Mouse (Mus musculus) ES-E14 (cell line): ENCODE measurements at regions not wholly inside any gene's neighbourhood (a gene's known extent, or its start where the extent isn't known, plus 50 kb on each side); places are given as distances from the start of the nearest gene placed in this dataset.

Experiments
- DNase-seq: peaks from one replicate; pipeline ENCODE4 v3.0.0-alpha.2; 2013; ENCODE audit warnings: low read depth, low spot score
- H3K27ac ChIP-seq: 2 replicates; pipeline ENCODE4 v1.5.1; 2012; ENCODE audit warnings: low read depth, mild to moderate bottlenecking, low read length, moderate library complexity, mixed read lengths; ENCODE audit not compliant: poor library complexity, insufficient read depth, severe bottlenecking
- H3K36me3 ChIP-seq: 2 replicates; pipeline ENCODE4 v1.6.1; 2012; ENCODE audit warnings: mild to moderate bottlenecking, low read length, moderate library complexity, mixed read lengths; ENCODE audit not compliant: control insufficient read depth, poor library complexity, insufficient read depth, severe bottlenecking
- H3K4me1 ChIP-seq, 2 experiments: fragments of 150-350 bp in 1 of 2; sonication (generic) in 1 of 2; 2 replicates each; pipeline ENCODE4 v1.6.1; 2012; ENCODE audit warnings: low read length in 2 of 2, mild to moderate bottlenecking in 1 of 2, mixed read lengths in 1 of 2; ENCODE audit not compliant: control insufficient read depth in 2 of 2, insufficient read depth in 2 of 2, poor library complexity in 1 of 2
- H3K4me3 ChIP-seq, 2 experiments: fragments of 150-350 bp in 1 of 2; sonication (generic) in 1 of 2; 2 replicates each; pipeline ENCODE4 v1.5.1; 2012; ENCODE audit warnings: low read length in 2 of 2, low read depth in 1 of 2, mild to moderate bottlenecking in 1 of 2, mixed read lengths in 1 of 2; ENCODE audit not compliant: insufficient read depth in 1 of 2, poor library complexity in 1 of 2, severe bottlenecking in 1 of 2
- H3K9ac ChIP-seq: 2 replicates; pipeline ENCODE4 v1.6.1; 2012; ENCODE audit warnings: low read depth, mild to moderate bottlenecking, low read length, mixed read lengths; ENCODE audit not compliant: poor library complexity, insufficient read depth, severe bottlenecking
- H3K9me3 ChIP-seq: fragments of 150-350 bp; sonication (generic); 2 replicates; pipeline ENCODE4 v1.6.1; 2012; ENCODE audit warnings: low read depth, mild to moderate bottlenecking, low read length; ENCODE audit not compliant: control insufficient read depth, insufficient read depth
- CHD2 ChIP-seq: IDR thresholded peaks from 2 replicates; pipeline ENCODE4 v1.6.1; 2014; ENCODE audit warnings: mild to moderate bottlenecking, low read depth, low read length, inconsistent platforms
- HCFC1 ChIP-seq: IDR thresholded peaks from 2 replicates; pipeline ENCODE4 v1.6.1; 2012; ENCODE audit warnings: low read length, inconsistent platforms, borderline replicate concordance; ENCODE audit not compliant: insufficient read depth
- MAFK ChIP-seq: IDR thresholded peaks from 2 replicates; pipeline ENCODE4 v1.6.1; 2014; ENCODE audit warnings: mild to moderate bottlenecking, low read depth, low read length, inconsistent platforms; ENCODE audit not compliant: insufficient read depth
- ZC3H11A ChIP-seq: IDR thresholded peaks from 2 replicates; pipeline ENCODE4 v1.6.1; 2012; ENCODE audit warnings: low read depth, mild to moderate bottlenecking, inconsistent platforms, low read length, borderline replicate concordance
- ZNF384 ChIP-seq: IDR thresholded peaks from 2 replicates; pipeline ENCODE4 v1.6.1; 2012; ENCODE audit warnings: low read depth, low read length, inconsistent platforms
- in situ Hi-C, 2 experiments: fragments of 600-800 bp; cut with MboI; formaldehyde crosslinking; loops; one replicate each; pipeline ENCODE4 v1.15.1; 2025; ENCODE audit warnings: low sequenced_read_pairs in 2 of 2, inconsistent platforms in 1 of 2; ENCODE audit not compliant: unreplicated experiment in 2 of 2

- TF ChIP-seq HCFC1: no peak
- TF ChIP-seq MAFK: no peak
- no peak for TF ChIP-seq ZC3H11A
- no peak for TF ChIP-seq ZNF384
- TF ChIP-seq CHD2: no peak
- H3K9ac ChIP-seq: no peak overlapping the region
- DNase-seq: no peak
- no peak overlapping the region for H3K27ac ChIP-seq
- H3K9me3 ChIP-seq: no peaks in the 10 kb centered on the region
- H3K36me3 ChIP-seq: no peaks in the 10 kb centered on the region
- H3K4me3 ChIP-seq: no peak overlapping the region
- H3K4me1 ChIP-seq: no peaks in the 10 kb centered on the region
- in situ Hi-C loops: no loop called here
Measured at GRCm38 (mm10) chr9:98091105-98091504, 58.1 kb upstream of the Clstn2 start.

GRCm38 (mm10) chr9:98095064-98095790 is 62.2 kb upstream of the Clstn2 start:
- H3K9me3 ChIP-seq: no peaks in the 10 kb centered on the region
- H3K4me3 ChIP-seq: no peak overlapping the region
- no peaks in the 10 kb centered on the region for H3K4me1 ChIP-seq
- TF ChIP-seq HCFC1: no peak
- TF ChIP-seq ZNF384: no peak
- TF ChIP-seq MAFK: no peak
- TF ChIP-seq CHD2: no peak
- no peak for TF ChIP-seq ZC3H11A
- in situ Hi-C loops: no loop called here
- H3K27ac ChIP-seq: no peak overlapping the region
- H3K36me3 ChIP-seq: no peaks in the 10 kb centered on the region
- DNase-seq: no peak
- H3K9ac ChIP-seq: no peak overlapping the region

GRCm38 (mm10) chr9:98123390-98123789 is 90.4 kb upstream of the Clstn2 start:
- Histone ChIP-seq H3K9me3 (no peaks in the 10 kb centered on the region), H3K9ac (no peak overlapping the region), H3K27ac (no peak overlapping the region), H3K4me1 (peaks cover 0 to 2% of the 10 kb centered on the region in 2 experiments; a peak in 1 of 4 replicates), H3K4me3 (no peak overlapping the region), H3K36me3 (no peaks in the 10 kb centered on the region)
- no peak for TF ChIP-seq HCFC1
- no peak for TF ChIP-seq CHD2
- no peak for TF ChIP-seq ZC3H11A
- TF ChIP-seq ZNF384: no peak
- no peak for TF ChIP-seq MAFK
- in situ Hi-C loops: no loop called here
- no peak for DNase-seq

- Histone ChIP-seq H3K9ac (no peak overlapping the region), H3K4me3 (no peak overlapping the region), H3K27ac (no peak overlapping the region), H3K4me1 (no peaks in the 10 kb centered on the region), H3K9me3 (no peaks in the 10 kb centered on the region), H3K36me3 (no peaks in the 10 kb centered on the region)
- DNase-seq: no peak
- no peak; the same call in 1 of the 2 replicates for TF ChIP-seq ZC3H11A
- TF ChIP-seq MAFK: no peak
- no peak for TF ChIP-seq ZNF384
- no peak for TF ChIP-seq CHD2
- TF ChIP-seq HCFC1: no peak
- in situ Hi-C loops: no loop called here
Measured at GRCm38 (mm10) chr9:98129596-98129995, 96.6 kb upstream of the Clstn2 start.
